In genomic region chr1:85600794-85601193, GRCm38 (mm10) we compare ENCODE assay signal across 1 mouse cellular context.
TF ChIP-seq lines count a peak whose summit lies in the region.

No protein-coding gene starts in this region.

TF ChIP-seq in MEL, 35 proteins besides CTCF, POLR2A, EP300 and RAD21:
- peak; percentile 18; the same call in 1 of the 2 replicates for TF ChIP-seq SIN3A (IDR thresholded peaks at IDR 0.05; ENCODE audit: low read length)
- 0 out of 2 replicates have a peak, but pooled peaks have one; percentile 31 for TF ChIP-seq ETS1 (IDR thresholded peaks at IDR 0.05; ENCODE audit: low read depth, low read length)
TF ChIP-seq in MEL: peak in this region for 2; not testable (repeated sequence) for 33.
